Mouse (Mus musculus) MEL (cell line): ENCODE data around the gene Kif3a. TPM values are rescaled to one million over a fixed set of nuclear protein-coding genes. Genes with fewer than 3 reads are reported as not detected.

Experiments
- DNase-seq: peaks from one replicate; pipeline ENCODE4 v3.0.0; 2011; ENCODE audit warnings: low read depth, low spot score
- H3K27ac ChIP-seq: 2 replicates; pipeline ENCODE4 v1.5.1; 2012; ENCODE audit warnings: low read depth, mild to moderate bottlenecking, control low read depth, low read length, moderate library complexity; ENCODE audit not compliant: control insufficient read depth
- H3K27me3 ChIP-seq, 2 experiments: fragments of 150-350 bp in 1 of 2; sonication (generic) in 1 of 2; 2 replicates each; pipeline ENCODE4 v1.6.1; 2012; ENCODE audit warnings: low read length in 2 of 2, mild to moderate bottlenecking in 2 of 2, improper control_type of control experiment in 1 of 2, moderate library complexity in 1 of 2; ENCODE audit not compliant: insufficient read depth in 2 of 2, control insufficient read depth in 1 of 2
- H3K36me3 ChIP-seq, 2 experiments: 2 replicates each; pipeline ENCODE4 v1.6.1; 2012 to 2014; ENCODE audit warnings: low read length in 2 of 2, improper control_type of control experiment in 1 of 2, inconsistent platforms in 1 of 2, mild to moderate bottlenecking in 1 of 2; ENCODE audit not compliant: insufficient read depth in 2 of 2, control insufficient read depth in 1 of 2
- H3K4me1 ChIP-seq, 2 experiments: fragments of 150-350 bp in 1 of 2; sonication (generic) in 1 of 2; 2 replicates each; pipeline ENCODE4 v1.6.1; 2012; ENCODE audit warnings: low read length in 2 of 2, improper control_type of control experiment in 1 of 2, mild to moderate bottlenecking in 1 of 2; ENCODE audit not compliant: insufficient read depth in 2 of 2, control insufficient read depth in 1 of 2
- H3K4me3 ChIP-seq, 2 experiments: fragments of 150-350 bp in 1 of 2; sonication (generic) in 1 of 2; 2 replicates each; pipeline ENCODE4 v1.5.1; 2012; ENCODE audit warnings: low read depth in 2 of 2, low read length in 2 of 2, mild to moderate bottlenecking in 2 of 2, moderate library complexity in 2 of 2, control low read depth in 1 of 2, improper control_type of control experiment in 1 of 2; ENCODE audit not compliant: control insufficient read depth in 1 of 2, insufficient read depth in 1 of 2
- H3K79me2 ChIP-seq: 2 replicates; pipeline ENCODE4 v1.6.1; 2012; ENCODE audit warnings: mild to moderate bottlenecking, low read length, moderate library complexity; ENCODE audit not compliant: control insufficient read depth, poor library complexity, insufficient read depth
- H3K9ac ChIP-seq: 2 replicates; pipeline ENCODE4 v1.6.1; 2012; ENCODE audit warnings: low read depth, mild to moderate bottlenecking, control low read depth, low read length, moderate library complexity; ENCODE audit not compliant: control insufficient read depth, poor library complexity, severe bottlenecking
- H3K9me3 ChIP-seq: fragments of 150-350 bp; sonication (generic); replicated peaks from 2 replicates; pipeline ENCODE4 v1.6.1; 2012; ENCODE audit warnings: mild to moderate bottlenecking, low read length, improper control_type of control experiment, moderate library complexity; ENCODE audit not compliant: insufficient read depth
- CTCF ChIP-seq, 3 experiments: IDR thresholded peaks in 2 of 3; conservative IDR thresholded peaks in 1 of 3; 2 replicates each; pipeline ENCODE4 v1.5.1; 2011 to 2012; ENCODE audit warnings: low read length in 3 of 3, low read depth in 2 of 3, mild to moderate bottlenecking in 2 of 3, improper control_type of control experiment in 1 of 3, inconsistent platforms in 1 of 3, mixed read lengths in 1 of 3, moderate library complexity in 1 of 3; ENCODE audit not compliant: control insufficient read depth in 1 of 3, insufficient read depth in 1 of 3, poor library complexity in 1 of 3, severe bottlenecking in 1 of 3
- E2F4 ChIP-seq: IDR thresholded peaks from 2 replicates; pipeline ENCODE4 v1.6.1; 2011; ENCODE audit warnings: low read depth, low read length, improper control_type of control experiment, borderline replicate concordance
- ELF1 ChIP-seq: IDR thresholded peaks from 2 replicates; pipeline ENCODE4 v1.6.1; 2014; ENCODE audit warnings: low read depth, mild to moderate bottlenecking, inconsistent platforms, low read length, improper control_type of control experiment, moderate library complexity
- ETS1 ChIP-seq: IDR thresholded peaks from 2 replicates; pipeline ENCODE4 v1.6.1; 2012; ENCODE audit warnings: low read depth, mild to moderate bottlenecking, inconsistent platforms, low read length, improper control_type of control experiment, moderate library complexity
- GABPA ChIP-seq: IDR thresholded peaks from 2 replicates; pipeline ENCODE4 v1.6.1; 2012; ENCODE audit warnings: low read depth, mild to moderate bottlenecking, inconsistent platforms, low read length, improper control_type of control experiment, moderate library complexity
- GATA1 ChIP-seq: IDR thresholded peaks from 2 replicates; pipeline ENCODE4 v1.6.1; 2011; ENCODE audit warnings: low read depth, low read length, improper control_type of control experiment
- HCFC1 ChIP-seq: IDR thresholded peaks from 2 replicates; pipeline ENCODE4 v1.6.1; 2012; ENCODE audit warnings: low read depth, mild to moderate bottlenecking, inconsistent platforms, low read length, improper control_type of control experiment, moderate library complexity
- JUND ChIP-seq: IDR thresholded peaks from 2 replicates; pipeline ENCODE4 v1.6.1; 2011; ENCODE audit warnings: low read depth, mild to moderate bottlenecking, improper control_type of control experiment, low read length
- KAT2A ChIP-seq: conservative IDR thresholded peaks from 2 replicates; pipeline ENCODE4 v1.6.1; 2012; ENCODE audit warnings: low read depth, low read length, improper control_type of control experiment, inconsistent platforms
- MAZ ChIP-seq: IDR thresholded peaks from 2 replicates; pipeline ENCODE4 v1.6.1; 2012; ENCODE audit warnings: low read depth, mild to moderate bottlenecking, inconsistent platforms, low read length, improper control_type of control experiment
- MYB ChIP-seq: IDR thresholded peaks from 2 replicates; pipeline ENCODE4 v1.6.1; 2011; ENCODE audit warnings: mild to moderate bottlenecking, low read depth, low read length, improper control_type of control experiment
- MYC ChIP-seq: IDR thresholded peaks from 2 replicates; pipeline ENCODE4 v1.6.1; 2011; ENCODE audit warnings: low read depth, mild to moderate bottlenecking, low read length, improper control_type of control experiment, moderate library complexity
- NRF1 ChIP-seq: IDR thresholded peaks from 2 replicates; pipeline ENCODE4 v1.6.1; 2014; ENCODE audit warnings: low read depth, mild to moderate bottlenecking, inconsistent platforms, low read length, improper control_type of control experiment, moderate library complexity; ENCODE audit not compliant: poor library complexity, insufficient read depth, severe bottlenecking
- POLR2A ChIP-seq, 2 experiments: IDR thresholded peaks; 2 replicates each; pipeline ENCODE4 v1.6.1; 2011 to 2012; ENCODE audit warnings: low read length in 2 of 2, mild to moderate bottlenecking in 2 of 2, control low read depth in 1 of 2, improper control_type of control experiment in 1 of 2, low read depth in 1 of 2, moderate library complexity in 1 of 2; ENCODE audit not compliant: control insufficient read depth in 1 of 2, insufficient read depth in 1 of 2, poor library complexity in 1 of 2
- POLR2AphosphoS2 ChIP-seq: IDR thresholded peaks from 2 replicates; pipeline ENCODE4 v1.6.1; 2011; ENCODE audit warnings: low read length, improper control_type of control experiment
- POLR2AphosphoS5 ChIP-seq: IDR thresholded peaks from 2 replicates; pipeline ENCODE4 v1.6.1; 2012; ENCODE audit warnings: low read depth, borderline replicate concordance, mild to moderate bottlenecking, inconsistent platforms, low read length, moderate library complexity, mixed read lengths
- RCOR1 ChIP-seq: IDR thresholded peaks from 2 replicates; pipeline ENCODE4 v1.6.1; 2012; ENCODE audit warnings: low read depth, mild to moderate bottlenecking, inconsistent platforms, low read length, improper control_type of control experiment
- SIN3A ChIP-seq: IDR thresholded peaks from 2 replicates; pipeline ENCODE4 v1.6.1; 2012; ENCODE audit warnings: low read length, improper control_type of control experiment, inconsistent platforms
- TAL1 ChIP-seq: IDR thresholded peaks from 2 replicates; pipeline ENCODE4 v1.6.1; 2012; ENCODE audit warnings: mild to moderate bottlenecking, inconsistent platforms, low read length, moderate library complexity, mixed read lengths
- TCF12 ChIP-seq: IDR thresholded peaks from 2 replicates; pipeline ENCODE4 v1.6.1; 2014; ENCODE audit warnings: low read depth, mild to moderate bottlenecking, inconsistent platforms, low read length, improper control_type of control experiment, moderate library complexity
- UBTF ChIP-seq: IDR thresholded peaks from 2 replicates; pipeline ENCODE4 v1.6.1; 2012; ENCODE audit warnings: low read depth, mild to moderate bottlenecking, inconsistent platforms, low read length, improper control_type of control experiment, moderate library complexity, borderline replicate concordance; ENCODE audit not compliant: insufficient read depth
- USF1 ChIP-seq: IDR thresholded peaks from 2 replicates; pipeline ENCODE4 v1.6.1; 2014; ENCODE audit warnings: low read depth, mild to moderate bottlenecking, inconsistent platforms, low read length, improper control_type of control experiment, moderate library complexity
- ZMIZ1 ChIP-seq: IDR thresholded peaks from 2 replicates; pipeline ENCODE4 v1.6.1; 2012; ENCODE audit warnings: low read depth, mild to moderate bottlenecking, inconsistent platforms, low read length, improper control_type of control experiment, moderate library complexity
- ZNF384 ChIP-seq: IDR thresholded peaks from 2 replicates; pipeline ENCODE4 v1.6.1; 2012; ENCODE audit warnings: low read depth, mild to moderate bottlenecking, inconsistent platforms, low read length, improper control_type of control experiment
- polyA plus RNA-seq, 2 experiments: library from polyadenylated mRNA; stranded (reverse) in 1 of 2; unstranded in 1 of 2; fragments of >175 nt in 1 of 2; fragments of >200 nt in 1 of 2; gene quantifications; 2 replicates each; pipeline versions ENCODE4 v1.2.1 to v1.2.4; 2012; ENCODE audit warnings: low replicate concordance in 2 of 2, low read depth in 1 of 2; ENCODE audit not compliant: insufficient read length in 2 of 2, insufficient read depth in 1 of 2, missing spikeins in 1 of 2
- total RNA-seq: library from RNA; depleted of rRNA; stranded (reverse); fragments of 300-350 nt; gene quantifications from 2 replicates; pipeline ENCODE4 v1.2.3, GENCODE M21; 2012

Gene Kif3a
- total and polyA plus RNA-seq, 3 experiments: 13.6 to 88.3 (median 17.1) TPM

DNA sequence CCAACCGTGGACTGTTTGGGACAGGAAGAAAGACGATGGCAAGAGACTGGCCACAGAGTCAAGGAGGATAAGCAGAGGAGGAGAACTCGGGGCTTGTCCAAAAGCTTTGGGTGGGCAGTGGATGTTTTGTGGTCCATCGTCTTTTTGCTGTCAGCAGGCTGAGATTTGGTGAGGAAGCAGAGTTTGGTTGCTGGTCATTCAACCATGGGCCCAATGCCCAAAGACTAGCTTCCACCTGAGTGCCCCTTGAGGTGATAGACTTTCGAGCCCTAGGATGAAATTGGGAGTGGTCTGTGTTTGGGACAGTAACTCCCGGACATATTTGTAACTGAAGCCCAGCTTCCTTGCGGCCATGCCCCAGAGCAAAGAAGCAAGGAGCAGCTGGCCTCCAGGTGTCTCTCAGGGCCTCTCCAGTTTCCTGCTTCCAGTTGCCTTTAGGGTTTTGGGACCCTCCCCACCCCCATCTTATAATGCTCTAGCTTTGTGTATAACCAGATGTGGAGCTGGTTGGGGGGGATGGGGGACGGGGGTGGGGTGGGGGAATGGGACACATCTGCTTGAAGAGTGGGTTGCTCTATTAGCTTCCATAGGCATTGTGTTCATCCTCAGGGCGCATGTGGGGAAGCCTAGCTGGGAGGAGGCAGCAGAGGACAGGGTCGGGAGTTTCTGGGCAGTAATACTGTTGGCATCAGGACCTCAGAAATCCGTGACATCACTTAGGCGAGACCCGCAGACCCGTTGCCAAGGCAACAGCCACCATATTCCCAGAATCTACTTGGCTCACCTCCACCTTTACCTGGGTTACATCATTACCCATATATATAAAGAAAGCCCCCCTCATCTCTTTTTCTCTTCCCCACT is 43.4 kb upstream of the Kif3a start:
- peaks cover 8 to 57% of the 10 kb centered on the region in 2 experiments for H3K36me3 ChIP-seq

GRCm38 (mm10) chr11:53524905-53525304 is 42.3 kb upstream of the Kif3a start:
- H3K4me3 ChIP-seq: no peak overlapping the region
- H3K9me3 ChIP-seq: no peaks in the 10 kb centered on the region
- H3K27ac ChIP-seq: 0 out of 2 replicates have a peak overlapping the region, but pooled peaks have one; percentile 4
- peaks cover 32 to 66% of the 10 kb centered on the region in 2 experiments for H3K4me1 ChIP-seq
- H3K9ac ChIP-seq: no peak overlapping the region
- no peaks in the 10 kb centered on the region for H3K27me3 ChIP-seq
- H3K36me3 ChIP-seq: peaks cover 12 to 58% of the 10 kb centered on the region in 2 experiments
- DNase-seq: peak; percentile 67
- no peak for TF ChIP-seq TAL1
- TF ChIP-seq TCF12: no peak
- TF ChIP-seq MAZ: no peak
- TF ChIP-seq CTCF (IDR thresholded peaks at IDR 0.05 in 2 of 3, conservative IDR thresholded peaks at IDR 0.05 in 1 of 3; ENCODE audit: control insufficient read depth in 1 of 3, insufficient read depth in 1 of 3, low read depth in 2 of 3, low read length in 3 of 3, poor library complexity in 1 of 3, severe bottlenecking in 1 of 3): peak; percentile 67 to 84 (median 68)
- TF ChIP-seq POLR2AphosphoS5: no peak
- no peak for TF ChIP-seq POLR2AphosphoS2
- TF ChIP-seq KAT2A: no peak
- TF ChIP-seq UBTF: no peak
- TF ChIP-seq RCOR1: no peak
- H3K79me2 ChIP-seq: peaks cover 96% of the 10 kb centered on the region

More for the DNA sequence above, 43.4 kb upstream of the Kif3a start:
- DNase-seq: peak; percentile 16
- Histone ChIP-seq H3K27me3 (no peaks in the 10 kb centered on the region), H3K9me3 (no peaks in the 10 kb centered on the region), H3K27ac (peak overlapping the region; percentile 73), H3K4me3 (no peak overlapping the region), H3K9ac (peak overlapping the region; percentile 30), H3K4me1 (peaks cover 31 to 63% of the 10 kb centered on the region in 2 experiments)
- TF ChIP-seq POLR2AphosphoS5: no peak
- TF ChIP-seq POLR2A (IDR thresholded peaks at IDR 0.05; ENCODE audit: control insufficient read depth in 1 of 2, insufficient read depth in 1 of 2, low read depth in 1 of 2, low read length in 2 of 2, poor library complexity in 1 of 2): no peak
- TF ChIP-seq E2F4: no peak
- TF ChIP-seq ZMIZ1: no peak
- TF ChIP-seq SIN3A: no peak
- TF ChIP-seq MYC: no peak
- no peak for TF ChIP-seq UBTF
- no peak for TF ChIP-seq ZNF384
- no peak for TF ChIP-seq USF1
- no peak for TF ChIP-seq JUND
- no peak for TF ChIP-seq MAZ
- no peak for TF ChIP-seq HCFC1
- no peak for TF ChIP-seq RCOR1
- no peak for TF ChIP-seq NRF1
- no peak for TF ChIP-seq GATA1
- no peak for TF ChIP-seq ETS1
- TF ChIP-seq ELF1: no peak
- TF ChIP-seq GABPA: no peak
- TF ChIP-seq MYB: no peak
- TF ChIP-seq, all 39 proteins: peak for 0
- peaks cover 93% of the 10 kb centered on the region for H3K79me2 ChIP-seq
